Mouse (Mus musculus) urinary bladder, postnatal 10 days (tissue): ENCODE data around the gene Rac3.
A peak's percentile ranks its signal among the peaks of the same experiment; 100 is the strongest.

Experiments
- DNase-seq: peaks from one replicate; pipeline ENCODE4 v3.0.0; 2022; ENCODE audit warnings: low spot score

Rac3 gene

GRCm38 (mm10) chr11:120706120-120706519 is 15.2 kb upstream of the Rac3 start:
- no peak for DNase-seq

DNA sequence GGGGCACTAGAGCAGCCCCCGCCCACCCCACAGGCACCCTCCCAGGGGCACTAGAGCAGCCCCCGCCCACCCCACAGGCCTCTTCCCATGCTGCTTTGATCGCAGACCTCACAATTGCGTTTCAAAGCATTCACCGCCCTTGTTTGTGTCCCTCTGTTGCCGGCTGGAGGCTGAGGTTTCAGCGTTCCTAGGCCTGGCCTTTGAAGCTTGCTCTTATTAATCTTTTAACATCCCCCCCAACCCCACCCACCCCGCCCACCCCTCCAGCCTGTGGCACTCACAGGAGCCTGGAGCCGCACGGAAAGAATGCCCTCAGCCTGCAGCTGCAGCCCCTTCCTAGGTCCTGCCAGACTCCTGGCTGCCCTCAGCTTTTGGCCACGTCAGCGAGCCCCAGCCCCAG is 14.0 kb upstream of the Rac3 start:
- no peak for DNase-seq

DNA sequence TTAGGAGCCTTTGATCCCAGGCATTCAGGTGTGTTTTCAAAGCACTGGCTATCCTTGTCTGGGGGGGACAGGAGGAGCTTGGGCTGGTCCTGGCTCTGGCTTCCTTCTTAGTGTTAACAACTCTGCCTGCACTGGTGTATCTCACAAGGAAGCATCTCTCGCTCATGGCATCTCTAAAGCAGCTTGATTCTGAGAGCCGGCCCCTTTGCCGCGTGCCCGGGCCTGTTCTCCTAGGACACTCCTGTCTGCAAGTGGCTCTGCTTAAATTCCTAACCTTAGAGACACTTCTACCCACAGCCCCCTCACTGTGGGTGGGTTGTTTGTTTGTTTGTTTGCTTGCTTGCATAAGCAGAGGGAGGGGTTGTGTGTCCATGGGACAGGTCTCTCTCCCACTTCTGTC is 13.3 kb upstream of the Rac3 start:
- DNase-seq = no peak

DNA sequence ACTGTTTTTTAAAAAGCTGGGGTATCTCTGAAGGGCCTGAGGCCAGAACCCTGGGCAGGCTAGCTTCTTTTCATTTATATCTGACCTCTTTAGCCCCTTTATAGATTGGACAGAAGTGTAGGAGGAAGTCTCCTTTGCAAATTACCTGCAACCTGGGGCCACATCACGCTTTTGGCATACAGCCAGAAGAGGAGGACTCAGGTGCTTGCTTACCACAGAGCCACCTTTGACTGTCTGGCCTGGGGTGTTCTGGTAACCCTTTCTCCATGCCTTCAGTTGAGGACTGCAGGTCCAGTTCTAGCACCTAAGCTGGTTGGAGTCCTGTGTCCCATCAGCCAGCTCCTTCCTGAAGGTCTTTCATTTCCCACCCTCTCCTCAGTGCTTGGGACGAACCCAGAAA is 11.7 kb upstream of the Rac3 start:
- no peak for DNase-seq

- no peak for DNase-seq
Measured at GRCm38 (mm10) chr11:120710672-120711071, 10.6 kb upstream of the Rac3 start.

- no peak for DNase-seq
Measured at GRCm38 (mm10) chr11:120711980-120712604, 9.2 kb upstream of the Rac3 start.

DNA sequence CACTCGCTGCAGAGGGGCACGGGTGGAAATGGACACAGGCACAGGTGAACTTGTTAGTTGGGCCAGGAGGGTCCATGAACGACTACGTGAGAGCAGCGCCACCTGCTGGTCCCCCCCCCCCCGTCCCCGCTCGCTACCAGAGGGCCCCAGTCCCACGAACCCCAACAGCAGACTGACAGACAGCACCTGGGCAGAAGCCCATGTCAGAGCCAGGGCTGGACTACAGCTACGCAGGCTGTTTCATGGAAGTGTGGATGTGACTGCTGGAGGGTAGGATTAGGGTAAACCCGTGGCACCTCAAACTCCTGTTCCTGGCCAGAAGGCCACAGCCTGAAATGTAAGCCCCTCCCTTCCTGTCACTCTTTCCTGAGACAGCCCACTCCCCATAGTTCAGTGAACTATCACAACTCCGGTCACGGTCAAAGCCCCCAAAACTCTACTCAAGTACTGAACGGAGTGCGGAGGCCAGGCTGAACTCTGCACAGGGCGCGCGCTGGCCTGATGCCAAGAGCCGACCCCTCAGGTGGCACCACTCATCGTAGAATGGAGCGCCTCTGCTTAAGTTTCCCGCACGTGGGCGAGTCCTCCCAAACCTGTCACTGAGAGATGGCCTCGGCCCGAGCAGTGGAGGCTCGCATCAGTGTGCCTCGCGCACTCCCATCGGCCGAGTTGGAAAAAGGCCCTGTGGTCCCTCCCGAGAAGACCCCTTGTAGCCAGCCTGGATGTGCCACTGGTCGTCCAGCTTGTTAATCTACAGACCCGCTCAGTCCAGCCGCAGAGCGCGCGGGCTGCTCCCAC is 8.3 kb upstream of the Rac3 start:
- no peak for DNase-seq

- peak; percentile 89 for DNase-seq
Measured at GRCm38 (mm10) chr11:120713580-120714518, 7.4 kb upstream of the Rac3 start, which contains the start of the genes Cenpx and Lrrc45. Gene Cenpx (minus strand): TSS chr11:120713738. Gene Lrrc45 (plus strand): TSS chr11:120713925.

- no peak for DNase-seq
Measured at GRCm38 (mm10) chr11:120714546-120714945, 6.7 kb upstream of the Rac3 start.

DNA sequence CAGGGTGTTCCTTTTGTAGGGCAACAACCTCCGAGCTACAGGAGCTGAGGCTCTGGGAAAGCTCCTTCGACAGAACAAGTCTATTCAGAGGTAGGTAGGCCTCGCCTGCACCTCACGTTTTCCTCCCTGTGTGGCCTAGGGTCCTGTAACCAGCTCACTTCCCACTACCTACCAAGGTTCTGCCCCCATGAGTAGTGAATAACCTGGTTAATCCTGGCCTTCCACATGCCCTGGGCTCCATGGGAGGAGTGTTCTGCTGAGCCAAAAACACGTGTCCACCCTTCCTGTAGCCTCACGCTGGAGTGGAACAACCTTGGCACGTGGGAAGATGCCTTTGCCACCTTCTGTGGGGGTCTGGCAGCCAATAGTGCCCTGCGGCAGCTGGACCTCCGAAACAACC is 6.1 kb upstream of the Rac3 start:
- DNase-seq = no peak

DNA sequence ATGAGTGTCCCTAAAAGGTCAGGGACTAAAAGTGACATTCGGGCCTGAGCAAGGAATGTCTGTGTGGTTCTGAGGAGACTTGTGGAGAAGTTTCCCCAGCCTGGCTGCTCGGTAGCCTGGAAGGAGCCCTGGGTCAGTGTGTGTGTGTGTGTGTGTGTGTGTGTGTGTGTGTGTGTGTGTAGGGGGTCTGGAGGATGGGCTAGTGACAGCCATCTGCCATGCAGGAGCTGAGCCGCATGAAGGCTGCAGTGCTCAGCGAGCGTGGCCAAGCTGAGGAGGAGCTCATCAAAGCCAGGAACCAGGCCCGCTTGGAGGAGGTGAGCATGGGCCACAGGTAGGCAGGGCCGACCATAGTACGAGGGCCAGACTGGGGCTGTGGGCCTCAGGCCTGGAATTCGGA is 2.0 kb upstream of the Rac3 start:
- no peak for DNase-seq

DNA sequence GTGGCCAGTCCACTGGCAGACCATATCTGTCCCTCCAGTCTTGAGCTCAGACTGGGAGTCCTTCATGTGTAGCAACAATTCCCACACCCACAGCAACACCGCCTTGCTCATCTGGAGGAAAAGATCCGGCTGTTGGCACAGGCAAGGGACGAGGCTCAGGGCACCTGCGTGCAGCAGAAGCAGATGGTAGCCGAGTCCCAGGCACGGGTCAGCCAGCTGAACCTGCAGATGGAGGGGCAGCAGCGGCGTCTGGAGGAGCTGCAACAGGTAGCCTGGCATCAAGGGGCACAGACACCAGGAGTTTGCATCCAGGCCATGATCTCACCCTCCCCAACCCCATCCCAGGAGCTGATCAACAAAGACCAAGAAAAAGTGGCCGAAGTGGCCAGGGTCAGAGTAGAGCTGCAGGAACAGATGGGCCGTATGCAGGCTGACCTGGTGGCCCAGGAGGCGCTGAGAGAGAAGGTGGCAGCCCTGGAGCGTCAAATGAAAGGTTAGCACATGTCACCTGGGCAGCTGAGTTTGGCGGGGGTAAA is 1.4 kb upstream of the Rac3 start:
- DNase-seq = no peak

GRCm38 (mm10) chr11:120720450-120720849 is 820 bp upstream of the Rac3 start:
- DNase-seq = peak; percentile 77

DNA sequence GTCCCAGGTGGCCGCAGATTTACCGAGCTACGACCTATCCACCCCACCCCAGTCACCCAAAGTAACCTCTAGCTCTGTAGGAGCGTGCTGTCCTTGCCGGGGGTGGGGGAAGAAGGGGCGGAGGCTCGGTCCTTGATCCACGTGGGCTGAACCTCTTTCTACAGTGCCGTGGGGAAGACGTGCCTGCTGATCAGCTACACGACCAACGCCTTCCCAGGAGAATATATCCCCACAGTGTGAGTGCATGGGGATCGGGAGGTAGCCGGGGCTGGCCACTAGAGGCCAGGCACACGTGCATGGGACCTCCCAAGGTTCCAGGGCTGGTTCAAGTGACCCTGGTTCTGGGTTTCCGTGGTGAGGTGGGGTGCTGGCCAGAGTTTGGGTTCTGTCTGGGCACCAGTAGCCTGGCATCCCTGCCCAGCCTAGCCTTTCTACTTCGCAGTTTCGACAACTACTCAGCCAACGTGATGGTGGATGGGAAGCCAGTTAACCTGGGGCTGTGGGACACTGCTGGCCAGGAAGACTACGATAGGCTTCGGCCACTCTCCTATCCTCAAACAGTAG is 879 bp downstream of the Rac3 start:
- no peak for DNase-seq

DNA sequence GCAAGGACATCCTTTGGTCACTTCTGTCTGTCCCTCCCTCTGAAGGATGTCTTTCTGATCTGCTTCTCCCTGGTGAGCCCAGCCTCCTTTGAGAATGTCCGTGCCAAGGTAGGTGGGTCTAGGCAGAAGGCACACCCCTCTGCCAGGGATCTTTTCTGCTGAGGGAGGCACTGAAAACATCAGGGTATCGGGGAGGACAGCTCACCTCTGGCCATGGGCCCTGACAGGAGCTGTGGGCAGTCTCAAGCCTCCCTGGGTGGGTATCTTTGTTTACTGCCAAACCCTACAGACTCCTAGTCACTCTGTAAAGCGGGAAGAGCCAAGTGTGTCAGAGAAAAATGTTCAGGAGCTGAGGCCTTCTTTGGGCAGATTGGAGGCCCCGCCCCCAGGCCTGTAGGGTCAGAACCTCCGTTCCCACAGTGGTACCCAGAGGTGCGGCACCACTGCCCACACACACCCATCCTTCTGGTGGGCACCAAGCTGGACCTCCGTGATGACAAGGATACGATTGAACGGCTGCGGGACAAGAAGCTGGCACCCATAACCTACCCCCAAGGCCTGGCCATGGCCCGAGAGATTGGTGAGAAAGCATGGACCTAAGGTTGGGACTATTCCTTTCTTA is 1.6 kb downstream of the Rac3 start:
- no peak for DNase-seq

DNA sequence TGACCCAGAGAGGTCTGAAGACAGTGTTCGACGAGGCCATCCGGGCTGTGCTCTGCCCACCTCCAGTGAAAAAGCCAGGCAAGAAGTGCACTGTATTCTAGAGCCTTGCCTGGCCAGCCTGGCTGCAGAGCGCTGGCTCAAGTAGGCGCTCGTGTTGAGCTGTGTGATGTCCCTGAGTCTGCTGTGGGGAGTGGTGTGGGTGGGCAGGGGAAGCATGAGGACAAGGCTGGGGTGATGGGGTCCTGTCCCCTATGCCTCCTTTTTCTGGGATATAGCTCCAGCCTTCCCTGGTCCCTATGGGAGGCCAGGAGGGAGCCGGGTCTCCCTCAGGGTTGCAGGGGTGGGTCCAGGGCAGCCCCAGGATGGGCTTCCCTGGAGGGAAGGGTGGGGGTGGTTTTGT is 2.2 kb downstream of the Rac3 start:
- no peak for DNase-seq

DNA sequence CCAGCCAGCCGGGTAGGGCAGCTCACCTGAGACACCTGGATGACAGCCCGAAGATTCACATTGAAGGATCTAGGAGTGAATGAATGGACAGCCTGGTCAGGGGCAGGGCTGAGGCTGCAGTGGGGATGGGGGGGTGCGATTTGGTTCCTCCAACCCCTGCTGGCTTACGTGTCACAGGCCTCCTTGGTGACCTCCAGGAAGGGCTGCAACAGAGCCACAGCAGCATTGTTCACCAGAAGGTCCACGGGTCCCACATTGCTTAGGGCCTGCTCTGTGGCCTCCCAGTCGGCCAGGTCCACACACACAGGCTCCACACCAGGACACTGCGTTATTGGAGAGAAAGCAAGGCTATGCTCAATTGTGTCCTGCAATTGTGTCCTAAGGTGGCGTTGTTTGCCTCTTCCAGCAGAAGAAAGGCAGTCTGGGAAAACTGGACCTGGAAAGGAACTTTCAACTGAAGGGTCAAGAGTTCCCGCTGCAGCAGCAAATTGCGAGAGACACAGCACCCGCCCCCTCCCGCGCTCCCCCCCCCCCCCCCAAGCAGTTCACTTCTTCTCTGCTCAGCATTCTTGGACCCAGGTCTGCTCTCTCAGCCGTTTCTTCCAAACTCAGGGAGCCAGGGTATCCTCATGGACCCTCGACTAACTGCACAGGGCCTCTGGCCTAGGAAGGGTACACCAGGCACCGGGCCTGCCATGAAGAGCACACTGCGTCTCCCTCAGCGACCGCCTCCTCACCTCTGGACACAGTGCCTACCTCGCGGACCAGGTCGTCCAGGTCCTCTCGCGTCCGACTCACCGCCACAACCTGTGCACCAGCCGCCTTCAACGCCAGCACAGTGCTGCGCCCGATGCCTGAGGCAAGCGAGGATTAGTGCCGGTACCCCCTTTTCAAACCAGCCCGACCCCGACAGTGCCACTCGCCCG is 5.2 kb downstream of the Rac3 start:
- DNase-seq = no peak

DNA sequence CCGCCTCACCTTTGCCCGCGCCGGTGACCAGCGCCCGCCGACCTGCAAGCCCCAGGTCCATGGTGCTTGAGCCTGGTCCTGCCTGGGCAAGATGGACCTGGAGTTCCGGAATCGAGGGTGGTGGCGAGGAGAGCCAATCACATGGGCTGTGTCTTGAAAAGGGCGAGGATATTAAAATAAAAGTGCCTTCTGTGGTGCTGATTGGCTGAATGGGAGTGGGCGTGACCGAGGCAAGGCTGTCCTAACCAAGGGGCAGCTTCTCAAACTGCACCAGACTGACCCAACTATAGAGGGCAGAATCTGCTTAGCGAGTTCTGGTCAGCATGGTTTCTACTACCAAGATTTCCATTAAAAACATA is 5.9 kb downstream of the Rac3 start, which contains the start of gene Dcxr:
TSS of gene Dcxr (minus strand) at position 113 of the 359 bp plus-strand sequence.
- DNase-seq = no peak

DNA sequence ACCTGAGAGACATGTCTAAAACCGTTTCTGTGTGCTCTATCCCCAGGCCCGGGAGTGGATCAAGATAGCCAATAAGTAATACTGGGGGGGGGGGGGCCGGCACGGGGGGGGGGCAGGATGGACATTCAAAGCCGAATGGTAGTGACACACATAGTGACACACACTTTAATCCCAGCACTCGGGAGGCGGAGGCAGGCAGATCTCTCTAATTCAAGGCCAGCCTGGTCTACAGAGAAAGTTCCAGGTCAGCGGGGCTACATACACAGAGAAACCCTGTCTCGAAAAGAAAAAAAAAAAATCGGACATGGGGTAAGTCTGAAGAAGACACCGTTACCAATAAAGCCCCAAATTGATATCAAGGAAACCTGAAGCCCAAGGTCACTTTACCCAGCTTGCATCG is 6.3 kb downstream of the Rac3 start:
- no peak for DNase-seq

DNA sequence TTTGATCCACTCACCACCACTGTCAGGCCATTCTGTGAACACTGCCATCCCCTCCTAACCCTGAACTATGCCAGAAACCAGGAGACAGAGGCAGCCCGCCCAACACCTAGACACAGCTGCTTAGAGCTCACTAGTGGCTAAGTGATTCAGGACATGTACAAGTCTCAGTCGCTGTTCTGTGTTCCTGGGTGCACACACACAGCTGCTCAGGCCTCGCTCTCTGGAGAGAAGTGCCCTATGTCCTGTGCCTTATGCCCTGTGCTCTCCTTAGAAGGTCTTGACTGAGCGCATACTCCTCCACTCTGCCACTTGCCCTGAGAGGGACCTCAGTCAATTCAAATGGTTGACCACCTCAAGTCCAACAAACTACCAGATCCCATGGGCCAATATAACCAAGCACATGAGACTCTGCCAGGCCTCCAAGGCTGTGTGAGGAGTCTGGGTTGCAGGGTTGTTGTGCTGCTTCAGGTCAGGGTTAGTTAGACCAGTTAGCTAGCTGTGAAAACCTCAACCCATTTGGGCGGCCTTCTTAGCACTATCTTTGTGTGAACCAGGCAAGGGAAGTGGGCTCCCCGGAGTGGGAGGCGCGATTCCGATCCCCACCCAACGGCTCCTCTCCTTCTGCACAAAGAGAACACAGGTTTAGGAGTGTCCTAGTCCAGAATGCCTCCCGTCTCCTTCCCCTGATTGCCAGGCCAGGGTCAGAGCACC is 7.4 kb downstream of the Rac3 start:
- no peak for DNase-seq
